Mouse (Mus musculus) liver, adult 10 weeks (tissue): ENCODE measurements around the gene Rab12. TPM values are rescaled to one million over a fixed set of nuclear protein-coding genes. Genes with fewer than 3 reads are reported as not detected.

ENCODE experiments used
- polyA plus RNA-seq: library from polyadenylated mRNA; stranded (reverse); fragments of 350-450 nt; fragmentation: Illumina TruSeq; extraction: RNeasy Lipid Tissue Mini Kit (QIAGEN cat#74804); gene quantifications from one replicate; pipeline ENCODE4 v1.2.3, GENCODE M21; 2014; ENCODE audit warnings: low read depth, low replicate concordance

Rab12 gene
- polyA plus RNA-seq, result 38.8 TPM

GRCm38 (mm10) chr17:66519554-66520553 is at the start of gene Rab12:
Gene Rab12, minus strand, starts transcription at chr17:66519729.

DNA sequence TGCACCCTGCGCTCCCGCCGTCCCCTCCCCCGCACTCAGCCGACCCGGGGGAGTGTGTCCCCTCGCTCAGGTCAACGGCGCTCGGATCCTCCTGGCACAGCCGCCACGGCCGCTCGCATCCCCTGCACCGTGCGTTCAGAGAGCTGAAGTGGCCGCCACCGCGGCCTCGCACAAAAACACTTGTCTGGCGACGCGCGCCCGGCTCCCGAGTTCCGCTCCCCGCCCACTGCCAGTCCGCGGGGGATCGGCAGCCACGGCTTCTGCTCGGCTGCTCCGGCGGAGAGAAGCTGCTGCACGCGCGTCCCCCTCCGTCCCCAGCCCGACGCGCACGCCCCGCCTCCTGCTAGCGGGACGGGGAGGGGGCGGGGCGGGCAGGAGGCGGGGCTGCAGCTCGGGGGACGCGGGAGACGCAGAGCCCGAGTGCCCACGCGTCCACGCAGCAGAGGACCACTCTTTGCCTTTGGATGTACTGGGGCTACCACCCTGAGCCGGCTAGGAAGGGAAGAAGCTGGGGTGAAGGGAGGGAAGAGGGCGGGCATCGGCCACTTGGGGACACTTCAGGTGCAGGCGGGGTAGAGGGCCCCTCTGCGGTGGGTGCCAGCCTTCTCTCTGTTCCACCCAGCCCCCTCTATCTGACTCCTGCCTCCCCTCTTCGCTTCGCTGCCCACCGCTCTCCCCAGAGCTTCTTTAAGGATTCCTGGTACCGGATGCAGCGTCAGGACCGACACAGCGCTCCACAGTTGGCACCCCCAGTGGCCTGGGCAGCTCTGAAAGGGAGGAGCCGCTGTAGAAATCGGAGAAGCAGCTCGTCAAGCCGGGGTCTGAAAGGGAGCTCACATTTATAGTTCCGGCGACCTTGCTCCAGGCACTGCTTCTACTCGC is 69.8 kb downstream of the Rab12 start, which contains the start of gene Mtcl1:
Mtcl1 (minus strand) TSS at position 291 of the 882 bp plus-strand sequence.

Other genes starting within 250 kb of the Rab12 start
- gene Mtcl1, start 70.0 kb downstream of the Rab12 start, polyA plus RNA-seq, result not detected
- gene Themis3, start 74.9 kb upstream of the Rab12 start, polyA plus RNA-seq, result not detected